Mouse (Mus musculus) spleen, adult 2 months (tissue): ENCODE data around the gene Lhx4.

Source experiments
- CTCF ChIP-seq: fragments of 200-500 bp; IDR thresholded peaks from 2 replicates; pipeline ENCODE4 v1.5.1; 2011; ENCODE audit warnings: mild to moderate bottlenecking, inconsistent platforms; ENCODE audit not compliant: insufficient read depth, insufficient read length, insufficient replicate concordance; ENCODE audit errors: extremely low read depth
- POLR2A ChIP-seq: fragments of 200-500 bp; IDR thresholded peaks from 2 replicates; pipeline ENCODE4 v1.6.1; 2011; ENCODE audit warnings: low read depth, low read length, inconsistent platforms

DNA sequence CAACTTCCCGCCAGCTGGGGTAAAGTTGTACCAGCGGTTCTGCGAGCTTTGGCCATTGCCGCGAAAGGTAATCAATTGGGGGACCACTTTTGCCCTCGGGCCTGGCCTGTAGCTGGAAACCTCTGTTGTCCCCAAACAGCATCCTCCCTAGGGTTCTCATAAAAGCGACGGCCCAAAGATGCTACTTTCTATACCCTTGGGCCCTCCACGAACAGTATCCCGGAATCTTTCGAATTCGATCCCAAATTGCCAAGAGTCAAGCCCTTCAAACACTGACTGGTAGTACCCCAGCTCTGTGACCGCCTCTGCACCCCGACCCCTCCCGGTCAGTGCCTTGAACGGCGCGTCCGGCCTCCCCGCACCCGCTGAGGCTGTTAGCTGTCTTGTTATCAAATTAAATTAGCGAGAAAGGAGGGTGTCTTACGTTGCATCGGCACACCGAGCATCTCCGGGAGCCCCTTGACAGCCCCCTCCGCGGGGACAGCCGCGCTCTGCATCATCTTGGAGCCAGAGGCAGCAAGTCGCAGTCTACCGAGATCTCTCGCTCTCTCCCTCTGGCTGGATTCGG, 10.0 kb downstream of the Lhx4 start:
- TF ChIP-seq CTCF (no peak), POLR2A (no peak)
